Mouse (Mus musculus) cortical plate, adult 2 months (tissue): Measurements from ENCODE around the gene Marveld1.

Experiments used
- CTCF ChIP-seq: fragments of 200-500 bp; IDR thresholded peaks from 2 replicates; pipeline ENCODE4 v1.5.1; 2011; ENCODE audit warnings: mild to moderate bottlenecking, control low read depth, low read length; ENCODE audit not compliant: insufficient read depth; ENCODE audit errors: extremely low read depth
- POLR2A ChIP-seq: fragments of 200-500 bp; IDR thresholded peaks from 2 replicates; pipeline ENCODE4 v1.6.1; 2011; ENCODE audit warnings: mild to moderate bottlenecking, low read length, control low read depth; ENCODE audit not compliant: insufficient read depth; ENCODE audit errors: extremely low read depth

GRCm38 (mm10) chr19:42193311-42193710 is 46.1 kb downstream of the Marveld1 start:
- TF ChIP-seq CTCF, result no peak
- TF ChIP-seq POLR2A, result no peak
